Mouse (Mus musculus) liver, embryonic 16.5 days (tissue): ENCODE results near the gene Ercc4. TPM values are rescaled to one million over a fixed set of nuclear protein-coding genes. Genes with fewer than 3 reads are reported as not detected.

Experiments used
- ATAC-seq: fragments of 200-750 bp; cut with Nextera tagmentation; 2 replicates; pipeline ENCODE4 v1.8.0; 2017; ENCODE audit warnings: low read depth, mild to moderate bottlenecking, moderate number of reproducible peaks, moderate library complexity
- H3K27ac ChIP-seq: fragments of 300-500 bp; sonication (generic); 2 replicates; pipeline ENCODE4 v1.5.1; 2014; ENCODE audit warnings: mild to moderate bottlenecking, low read length
- H3K27me3 ChIP-seq: fragments of 300-500 bp; sonication (generic); 2 replicates; pipeline ENCODE4 v1.6.1; 2014; ENCODE audit warnings: low read depth, low read length, mixed read lengths; ENCODE audit not compliant: control insufficient read depth, insufficient read depth
- H3K36me3 ChIP-seq: fragments of 300-500 bp; sonication (generic); 2 replicates; pipeline ENCODE4 v1.6.1; 2014; ENCODE audit warnings: mild to moderate bottlenecking; ENCODE audit not compliant: control insufficient read depth, insufficient read depth
- H3K4me1 ChIP-seq: fragments of 300-500 bp; sonication (generic); 2 replicates; pipeline ENCODE4 v1.6.1; 2014; ENCODE audit warnings: low read depth, low read length, mixed read lengths; ENCODE audit not compliant: control insufficient read depth
- H3K4me2 ChIP-seq: fragments of 300-500 bp; sonication (generic); 2 replicates; pipeline ENCODE4 v1.6.1; 2014; ENCODE audit warnings: low read depth, low read length, mixed read lengths
- H3K4me3 ChIP-seq: fragments of 300-500 bp; sonication (generic); 2 replicates; pipeline ENCODE4 v1.5.1; 2014; ENCODE audit warnings: low read depth, mild to moderate bottlenecking, low read length
- H3K9ac ChIP-seq: fragments of 300-500 bp; sonication (generic); 2 replicates; pipeline ENCODE4 v1.6.1; 2014; ENCODE audit warnings: low read depth, low read length
- H3K9me3 ChIP-seq: fragments of 300-500 bp; sonication (generic); replicated peaks from 2 replicates; pipeline ENCODE4 v1.6.1; 2016; ENCODE audit warnings: low read length; ENCODE audit not compliant: control insufficient read depth
- WGBS: fragments of 180-500 bp; shearing (Covaris S2); extraction: QIAGEN DNeasy Blood & Tissue Kit; methylation state at CpG from one replicate; pipeline ENCODE4 v1.1.7; 2014; ENCODE audit not compliant: insufficient replicate concordance; 5-methylcytosine and 5-hydroxymethylcytosine counted together
- polyA plus RNA-seq: library from polyadenylated mRNA; unstranded; fragments of >200 nt; fragmentation: Nextera tagmentation; extraction: Ambion mirVana; gene quantifications from 2 replicates; pipeline ENCODE4 v1.2.1, GENCODE M21; 2015

Ercc4 gene
- polyA plus RNA-seq, 1 experiment from 2014 or later: 3.7 TPM

DNA sequence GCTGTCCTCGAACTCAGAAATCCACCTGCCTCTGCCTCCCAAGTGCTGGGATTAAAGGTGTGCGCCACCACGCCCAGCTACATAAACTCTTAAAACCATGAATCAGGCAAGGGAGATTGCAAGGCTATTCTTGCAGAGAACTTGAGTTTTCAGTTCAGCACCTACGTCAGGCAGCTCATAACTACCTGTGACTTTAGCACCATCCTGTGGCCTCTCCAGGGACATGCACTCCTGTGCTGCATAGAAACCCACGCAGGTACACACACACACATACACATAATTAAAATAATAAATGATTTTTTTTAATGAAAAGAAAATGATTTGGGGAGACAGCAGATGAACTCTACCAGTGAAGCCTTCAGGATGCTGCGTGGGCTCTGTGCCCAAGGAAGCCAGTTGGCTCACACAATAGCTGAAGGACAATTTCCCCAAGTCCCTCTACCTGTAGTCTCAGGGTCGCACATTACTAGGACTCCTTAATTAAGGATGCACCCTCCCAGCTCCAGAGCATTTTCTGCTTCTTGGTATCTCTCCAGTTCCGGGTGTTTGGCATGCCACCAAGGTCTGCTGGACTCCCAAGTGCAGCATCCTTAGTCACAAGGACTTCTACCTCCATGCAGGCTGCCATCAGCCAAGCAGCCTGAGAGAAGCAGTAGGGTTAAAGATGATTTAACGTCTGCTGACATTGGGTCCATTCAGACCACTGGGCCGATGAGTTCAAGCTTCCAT, 35.4 kb downstream of the Ercc4 start:
- Histone ChIP-seq H3K4me2 (no peak overlapping the region), H3K4me1 (no peaks in the 10 kb centered on the region), H3K27ac (no peak overlapping the region), H3K27me3 (no peaks in the 10 kb centered on the region), H3K36me3 (peaks cover 8% of the 10 kb centered on the region), H3K4me3 (no peak overlapping the region), H3K9me3 (no peaks in the 10 kb centered on the region), H3K9ac (no peak overlapping the region)
- WGBS: 76% methylated on average over 10 of the region's 10 CpGs
- no peak for ATAC-seq

DNA sequence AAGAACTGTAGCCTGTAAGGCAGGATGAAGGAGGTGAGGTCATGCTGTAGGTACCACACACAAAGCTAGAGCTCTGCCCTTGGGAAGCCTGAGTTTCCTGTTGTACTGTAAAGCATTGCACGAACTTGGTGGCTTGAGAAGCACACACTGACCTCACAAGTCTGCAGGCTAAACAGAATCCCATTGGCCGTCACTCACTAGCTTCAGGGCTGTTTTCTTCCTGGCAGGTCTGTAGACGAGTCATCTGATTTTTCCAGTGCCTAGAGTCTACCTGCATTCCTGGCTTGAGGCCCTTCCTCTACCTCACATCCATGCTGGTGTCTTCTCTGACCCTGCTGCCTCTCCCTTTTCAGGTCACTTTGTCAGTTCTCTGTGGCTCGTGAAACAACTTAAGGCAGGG, 36.7 kb downstream of the Ercc4 start:
- H3K9ac ChIP-seq: no peak overlapping the region
- no peaks in the 10 kb centered on the region for H3K4me1 ChIP-seq
- WGBS: 72% methylated on average over 4 of the region's 4 CpGs
- no peaks in the 10 kb centered on the region for H3K9me3 ChIP-seq
- H3K36me3 ChIP-seq: peaks cover 8% of the 10 kb centered on the region
- no peaks in the 10 kb centered on the region for H3K27me3 ChIP-seq
- no peak overlapping the region for H3K4me2 ChIP-seq
- no peak overlapping the region for H3K27ac ChIP-seq
- no peak for ATAC-seq
- no peak overlapping the region for H3K4me3 ChIP-seq

DNA sequence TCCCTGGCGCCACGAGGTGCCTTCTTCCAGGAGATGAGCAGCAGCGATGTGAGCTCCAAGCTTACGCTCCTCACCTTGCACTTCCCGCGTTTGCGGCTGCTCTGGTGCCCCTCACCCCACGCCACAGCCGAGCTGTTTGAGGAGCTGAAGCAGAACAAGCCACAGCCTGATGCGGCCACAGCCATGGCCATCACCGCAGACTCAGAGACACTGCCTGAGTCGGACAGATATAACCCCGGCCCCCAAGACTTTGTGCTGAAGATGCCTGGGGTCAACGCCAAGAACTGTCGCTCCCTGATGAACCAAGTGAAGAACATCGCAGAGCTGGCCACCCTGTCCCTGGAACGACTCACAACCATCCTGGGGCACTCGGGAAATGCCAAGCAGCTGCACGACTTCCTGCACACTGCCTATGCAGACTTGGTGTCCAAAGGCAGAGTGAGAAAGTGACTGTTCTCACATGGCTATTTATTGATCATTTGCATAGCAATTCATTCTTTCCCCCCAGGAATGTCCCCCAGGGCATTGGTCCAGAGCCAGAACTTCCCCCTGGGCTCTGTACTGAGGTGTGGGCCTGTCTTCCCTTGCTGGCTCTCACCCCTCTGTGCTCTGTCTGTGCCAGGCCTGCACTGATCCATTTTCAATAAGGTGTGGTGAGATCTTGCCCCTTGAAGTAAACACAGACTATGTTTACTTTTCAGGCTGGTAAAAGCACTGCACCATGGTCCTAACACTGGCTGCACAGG, 38.5 kb downstream of the Ercc4 start:
- no peak overlapping the region for H3K4me3 ChIP-seq
- no peak for ATAC-seq
- H3K9ac ChIP-seq: no peak overlapping the region
- H3K27ac ChIP-seq: no peak overlapping the region
- H3K4me1 ChIP-seq: no peaks in the 10 kb centered on the region
- H3K9me3 ChIP-seq: no peaks in the 10 kb centered on the region
- WGBS: 85% methylated on average over 19 of the region's 19 CpGs
- H3K36me3 ChIP-seq: peaks cover 8% of the 10 kb centered on the region
- no peaks in the 10 kb centered on the region for H3K27me3 ChIP-seq
- no peak overlapping the region for H3K4me2 ChIP-seq

DNA sequence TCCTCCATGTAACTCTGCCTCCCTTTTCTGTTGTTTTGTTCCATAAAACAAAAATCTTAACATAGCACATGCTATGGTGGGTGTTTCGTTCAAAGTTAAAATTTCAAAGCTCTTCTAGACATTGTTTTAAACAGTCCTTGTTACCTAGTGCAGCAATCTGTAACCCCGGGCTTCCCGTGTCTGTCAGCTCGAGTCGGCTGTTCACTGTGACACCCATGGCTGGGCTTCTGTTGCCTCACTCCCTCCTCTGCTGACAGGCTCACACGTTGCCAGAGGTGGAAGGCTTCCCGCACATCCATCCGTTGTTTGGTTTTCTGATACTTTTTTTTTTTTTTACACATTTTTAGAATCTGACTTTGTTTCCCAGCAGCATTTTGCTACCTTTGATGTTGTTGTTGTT, 40.5 kb downstream of the Ercc4 start:
- no peak for ATAC-seq
- 82% methylated on average over 8 of the region's 8 CpGs for WGBS
- Histone ChIP-seq H3K36me3 (peaks cover 2% of the 10 kb centered on the region; the same call in 1 of the 2 replicates), H3K4me2 (no peak overlapping the region), H3K9ac (no peak overlapping the region), H3K4me1 (no peaks in the 10 kb centered on the region), H3K27ac (no peak overlapping the region), H3K4me3 (no peak overlapping the region), H3K9me3 (no peaks in the 10 kb centered on the region), H3K27me3 (no peaks in the 10 kb centered on the region)

DNA sequence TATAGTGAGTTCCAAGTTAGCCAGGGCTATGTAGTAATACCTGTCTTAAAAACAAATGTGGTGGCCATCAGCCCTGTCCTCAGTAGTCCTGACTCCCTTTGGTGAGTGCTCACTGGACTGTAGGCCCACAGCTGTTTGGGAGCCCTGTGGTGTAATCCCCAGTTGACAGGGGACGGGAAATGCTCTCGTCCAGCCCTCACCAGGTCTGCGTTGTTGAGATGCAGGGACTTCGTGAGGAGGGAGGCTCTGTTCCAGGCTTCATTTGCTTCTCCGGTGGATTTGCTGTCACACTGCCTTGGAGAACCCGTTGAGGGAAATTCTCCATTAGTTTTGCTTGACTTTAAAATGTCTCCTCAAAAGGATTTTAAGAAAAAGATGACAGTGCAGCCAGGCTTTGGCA, 41.3 kb downstream of the Ercc4 start:
- Histone ChIP-seq H3K9ac (no peak overlapping the region), H3K9me3 (no peaks in the 10 kb centered on the region), H3K27me3 (no peaks in the 10 kb centered on the region), H3K36me3 (no peaks in the 10 kb centered on the region), H3K4me1 (no peaks in the 10 kb centered on the region), H3K4me2 (no peak overlapping the region), H3K27ac (no peak overlapping the region), H3K4me3 (no peak overlapping the region)
- WGBS: 79% methylated on average over 6 of the region's 6 CpGs
- ATAC-seq: no peak

DNA sequence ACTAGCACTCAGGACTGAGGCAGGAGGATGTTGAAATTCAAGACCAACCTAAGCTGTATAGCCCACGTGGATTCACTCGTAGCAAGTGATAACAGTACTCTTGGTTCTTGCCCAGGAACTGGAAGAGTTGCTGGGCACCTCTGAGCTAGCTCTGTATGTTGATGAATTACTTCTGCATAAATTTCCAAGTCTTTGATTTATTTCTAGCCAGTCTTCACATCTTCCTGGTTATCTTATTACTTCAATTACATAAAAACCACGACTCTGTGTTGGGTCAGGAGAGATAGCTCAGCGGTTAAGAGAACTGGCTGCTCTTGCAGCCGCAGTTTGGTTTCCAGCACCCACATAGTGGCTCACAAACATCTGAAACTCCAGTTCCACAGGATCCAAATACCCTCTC, 43.0 kb downstream of the Ercc4 start:
- Histone ChIP-seq H3K9ac (no peak overlapping the region), H3K27ac (no peak overlapping the region), H3K9me3 (no peaks in the 10 kb centered on the region), H3K4me2 (no peak overlapping the region), H3K4me1 (no peaks in the 10 kb centered on the region), H3K4me3 (no peak overlapping the region), H3K36me3 (no peaks in the 10 kb centered on the region), H3K27me3 (no peaks in the 10 kb centered on the region)
- WGBS: 52% methylated on average over 5 of the region's 5 CpGs
- ATAC-seq: no peak

DNA sequence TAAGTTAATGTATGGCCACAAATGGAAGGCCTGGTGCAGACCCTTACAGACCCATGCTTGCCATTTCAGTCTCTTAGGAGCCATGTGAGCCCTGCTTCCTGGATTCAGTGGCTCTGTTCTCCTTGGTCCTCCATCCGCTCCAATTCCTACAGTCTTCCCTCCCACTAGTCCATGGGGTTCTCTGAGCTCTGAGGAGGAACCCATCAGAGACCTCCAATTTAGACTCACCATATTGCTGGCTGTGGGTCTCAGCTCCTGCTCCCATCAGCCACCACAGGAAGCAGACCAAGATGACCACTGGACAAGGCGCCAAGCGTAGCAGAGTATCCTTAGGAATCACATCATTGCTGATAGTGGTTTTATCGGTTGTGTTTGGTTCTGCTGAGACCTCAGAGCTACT, 43.7 kb downstream of the Ercc4 start:
- Histone ChIP-seq H3K9ac (no peak overlapping the region), H3K4me3 (no peak overlapping the region), H3K4me2 (no peak overlapping the region), H3K27ac (no peak overlapping the region), H3K27me3 (no peaks in the 10 kb centered on the region), H3K4me1 (no peaks in the 10 kb centered on the region), H3K9me3 (no peaks in the 10 kb centered on the region), H3K36me3 (no peaks in the 10 kb centered on the region)
- 72% methylated on average over 4 of the region's 4 CpGs for WGBS
- no peak for ATAC-seq

DNA sequence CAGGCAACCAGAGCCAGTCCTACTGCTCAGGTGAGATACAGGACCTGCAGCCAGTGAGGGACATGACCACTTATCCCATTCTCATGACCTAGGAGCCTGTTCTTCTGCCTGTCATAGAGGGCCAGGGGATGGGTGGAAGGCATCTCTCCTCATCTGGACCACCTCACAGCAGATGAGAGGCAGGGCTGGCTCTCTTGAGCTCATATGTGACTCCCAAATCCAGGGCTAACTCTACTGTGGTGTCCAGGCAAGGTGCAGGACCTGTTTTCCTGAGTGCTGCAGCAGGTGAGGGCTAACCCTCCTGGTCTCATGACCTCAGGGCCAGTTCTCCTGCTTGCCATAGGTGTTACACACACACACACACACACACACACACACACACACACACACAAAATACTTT, 44.9 kb downstream of the Ercc4 start:
- Histone ChIP-seq H3K4me2 (no peak overlapping the region), H3K36me3 (no peaks in the 10 kb centered on the region), H3K27ac (no peak overlapping the region), H3K9ac (no peak overlapping the region), H3K4me1 (no peaks in the 10 kb centered on the region), H3K27me3 (no peaks in the 10 kb centered on the region; the same call in 1 of the 2 replicates), H3K4me3 (no peak overlapping the region), H3K9me3 (no peaks in the 10 kb centered on the region)
- ATAC-seq: no peak

DNA sequence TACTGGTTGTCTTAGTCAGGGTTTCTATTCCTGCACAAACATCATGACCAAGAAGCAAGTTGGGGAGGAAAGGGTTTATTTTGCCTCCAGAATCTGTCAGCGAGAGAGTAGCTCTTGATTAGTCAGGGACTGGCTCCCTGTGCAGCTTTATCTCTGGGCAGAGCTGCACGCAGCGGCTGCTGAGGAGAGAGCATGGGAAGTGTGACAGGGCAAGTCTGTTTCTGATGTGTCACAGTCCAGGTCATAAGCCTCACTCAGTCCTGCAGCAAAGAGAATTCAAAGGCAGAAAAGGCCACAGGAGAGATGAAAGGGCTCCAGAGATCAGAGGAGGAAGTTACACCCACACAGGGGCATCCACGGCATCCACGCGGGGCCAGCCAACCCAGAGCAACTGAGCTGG, 47.8 kb downstream of the Ercc4 start:
- H3K9me3 ChIP-seq: no peaks in the 10 kb centered on the region
- H3K9ac ChIP-seq: no peak overlapping the region
- H3K36me3 ChIP-seq: no peaks in the 10 kb centered on the region
- no peak overlapping the region for H3K4me2 ChIP-seq
- no peaks in the 10 kb centered on the region; the same call in 1 of the 2 replicates for H3K27me3 ChIP-seq
- no peak for ATAC-seq
- no peak overlapping the region for H3K27ac ChIP-seq
- H3K4me3 ChIP-seq: no peak overlapping the region
- H3K4me1 ChIP-seq: no peaks in the 10 kb centered on the region
- 21% methylated on average over 6 of the region's 6 CpGs for WGBS
